Mouse (Mus musculus): ENCODE measurements around the gene Hdac2. TPM values are rescaled to one million over a fixed set of nuclear protein-coding genes. Genes with fewer than 3 reads are reported as not detected.

Hdac2 gene
- polyA plus RNA-seq, 1 experiment from 2014 or later = 412 TPM

DNA sequence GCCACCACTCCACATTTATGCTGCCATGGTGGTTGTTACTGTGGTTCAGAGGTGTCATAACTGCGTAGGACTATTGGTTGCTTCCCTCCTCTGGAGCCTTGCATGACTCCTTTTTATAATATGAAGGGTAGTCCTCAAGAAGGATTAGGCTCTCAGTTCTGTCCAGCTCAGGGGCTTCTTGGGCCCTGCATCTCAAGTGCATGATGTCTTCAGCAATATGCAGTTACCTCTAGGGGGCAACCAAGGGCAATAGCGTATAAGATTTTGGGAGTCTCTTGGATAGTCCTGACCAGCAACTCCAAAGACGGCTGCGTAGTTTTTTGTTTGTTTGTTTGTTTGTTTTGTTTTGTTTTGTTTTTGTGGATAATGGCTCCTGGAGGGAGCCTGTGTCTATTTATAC is 7.5 kb downstream of the Hdac2 start:
- H3K4me2 ChIP-seq (ENCODE audit: low read depth, low read length) = no peak overlapping the region

DNA sequence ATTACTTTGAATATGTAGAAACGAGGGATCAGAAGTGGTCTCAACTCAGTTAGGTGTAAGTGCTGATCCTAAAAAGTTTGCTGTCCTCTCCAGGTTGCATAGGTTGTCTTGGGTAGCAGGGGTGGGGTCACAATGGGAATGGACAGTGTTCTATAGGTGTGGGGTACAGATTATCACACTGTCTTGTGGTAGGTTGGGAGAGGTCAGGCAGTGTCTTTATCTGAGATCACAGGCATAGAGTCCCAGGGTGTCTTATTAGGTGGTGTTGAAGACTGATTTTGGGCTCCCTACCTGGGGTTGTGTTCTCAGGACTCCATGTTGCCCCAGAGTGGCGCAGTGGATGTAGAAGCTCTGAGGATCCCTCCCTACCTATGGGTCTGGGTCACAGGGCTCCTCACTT is 17.8 kb downstream of the Hdac2 start:
- 0 out of 2 replicates have a peak, but pooled peaks have one; percentile 23 for ATAC-seq (ENCODE audit: low read depth)

More for the DNA sequence above, 7.5 kb downstream of the Hdac2 start:
- WGBS = 89% methylated on average over 4 of the region's 4 CpGs
- Histone ChIP-seq H3K27me3 (ENCODE audit: control insufficient read depth, insufficient read depth, low read length) (no peaks in the 10 kb centered on the region), H3K9me3 (ENCODE audit: control insufficient read depth, low read length) (no peaks in the 10 kb centered on the region), H3K9ac (replicated peaks; ENCODE audit: low read depth, low read length) (no peak overlapping the region), H3K4me3 (ENCODE audit: low read depth, low read length) (no peak overlapping the region), H3K36me3 (ENCODE audit: control insufficient read depth, insufficient read depth, low read length) (peaks cover 2% of the 10 kb centered on the region; the same call in 1 of the 2 replicates), H3K4me1 (ENCODE audit: control insufficient read depth, insufficient read depth, low read length) (peaks cover 2% of the 10 kb centered on the region; the same call in 1 of the 2 replicates), H3K27ac (ENCODE audit: low read depth, low read length) (no peak overlapping the region)
- 0 out of 2 replicates have a peak, but pooled peaks have one; percentile 16 for ATAC-seq (ENCODE audit: low read depth)

DNA sequence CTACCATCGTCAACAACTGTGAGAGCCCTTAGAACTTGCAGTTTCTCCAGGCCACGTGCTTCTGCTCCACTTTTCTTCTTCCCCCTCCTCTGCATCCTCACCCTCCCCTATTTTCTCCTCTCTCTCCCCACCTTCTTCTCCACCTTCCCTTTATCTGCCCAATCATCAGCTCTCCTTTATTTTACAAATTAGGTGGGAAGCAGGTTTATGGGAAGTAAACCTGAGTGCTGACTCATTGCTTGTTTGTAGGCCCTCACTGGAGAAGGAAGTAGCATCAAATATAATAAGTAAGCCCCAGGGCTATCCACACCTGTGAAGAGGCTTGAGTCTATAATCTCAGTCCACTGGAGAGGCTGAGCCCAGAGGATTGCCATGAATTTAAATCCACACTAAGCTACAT is 26.5 kb downstream of the Hdac2 start:
- peaks cover 52% of the 10 kb centered on the region for H3K36me3 ChIP-seq (ENCODE audit: control insufficient read depth, insufficient read depth, low read length)
- no peak overlapping the region for H3K4me2 ChIP-seq (ENCODE audit: low read depth, low read length)
- no peak for ATAC-seq (ENCODE audit: low read depth)
- WGBS = 95% methylated on average over 2 of the region's 2 CpGs
- H3K27me3 ChIP-seq (ENCODE audit: control insufficient read depth, insufficient read depth, low read length) = no peaks in the 10 kb centered on the region
- no peaks in the 10 kb centered on the region for H3K4me1 ChIP-seq (ENCODE audit: control insufficient read depth, insufficient read depth, low read length)
- H3K27ac ChIP-seq (ENCODE audit: low read depth, low read length) = no peak overlapping the region
- H3K9ac ChIP-seq (replicated peaks; ENCODE audit: low read depth, low read length) = no peak overlapping the region
- H3K4me3 ChIP-seq (ENCODE audit: low read depth, low read length) = no peak overlapping the region
- H3K9me3 ChIP-seq (ENCODE audit: control insufficient read depth, low read length) = no peaks in the 10 kb centered on the region

More for the DNA sequence above, 17.8 kb downstream of the Hdac2 start:
- Histone ChIP-seq H3K36me3 (ENCODE audit: control insufficient read depth, insufficient read depth, low read length) (peaks cover 58% of the 10 kb centered on the region), H3K4me3 (ENCODE audit: low read depth, low read length) (no peak overlapping the region), H3K9ac (replicated peaks; ENCODE audit: low read depth, low read length) (no peak overlapping the region), H3K4me1 (ENCODE audit: control insufficient read depth, insufficient read depth, low read length) (no peaks in the 10 kb centered on the region), H3K9me3 (ENCODE audit: control insufficient read depth, low read length) (no peaks in the 10 kb centered on the region), H3K4me2 (ENCODE audit: low read depth, low read length) (no peak overlapping the region), H3K27ac (ENCODE audit: low read depth, low read length) (no peak overlapping the region), H3K27me3 (ENCODE audit: control insufficient read depth, insufficient read depth, low read length) (no peaks in the 10 kb centered on the region)
- WGBS = 99% methylated on average over 2 of the region's 2 CpGs

DNA sequence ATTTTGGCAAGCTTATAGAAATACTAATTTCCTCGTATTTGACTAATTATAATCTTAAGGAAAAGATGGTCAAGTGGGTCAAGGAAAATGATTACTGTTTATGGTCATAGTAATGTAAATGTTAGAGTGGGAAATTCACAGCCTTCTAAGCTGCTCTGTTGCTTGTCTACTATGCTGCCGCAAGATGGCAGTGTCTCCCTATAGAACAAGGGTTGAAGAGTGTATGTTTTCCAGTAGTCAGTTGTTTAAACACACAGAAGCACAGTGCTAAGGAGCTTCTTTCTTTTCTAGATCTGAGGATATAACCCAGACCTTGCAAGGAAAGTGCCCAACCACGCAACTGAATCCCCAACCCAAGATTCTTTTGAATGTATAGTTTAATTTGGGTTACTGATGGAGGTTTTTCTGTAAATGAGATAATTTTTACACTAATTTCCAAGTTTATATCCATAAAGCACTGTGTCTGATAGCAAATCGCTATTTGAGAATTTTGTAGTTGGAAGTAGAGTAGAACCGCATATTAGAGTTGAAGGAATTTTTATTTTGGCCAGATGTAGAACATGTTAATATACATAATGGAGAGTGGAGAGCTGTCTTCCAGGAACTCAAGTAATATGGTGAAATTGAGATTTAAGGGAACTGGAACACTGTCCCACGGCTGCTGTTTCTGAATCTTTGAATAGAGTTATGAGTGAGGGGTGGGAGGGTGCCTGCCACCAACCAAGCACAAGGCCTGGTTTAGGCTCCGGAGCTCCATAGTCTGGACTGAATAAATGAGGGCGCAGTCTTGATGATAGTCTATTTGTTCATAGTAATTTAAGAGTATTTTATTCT is 40.1 kb downstream of the Hdac2 start:
- peak; percentile 95 for ATAC-seq (ENCODE audit: low read depth)
- Histone ChIP-seq H3K36me3 (ENCODE audit: control insufficient read depth, insufficient read depth, low read length) (no peaks in the 10 kb centered on the region), H3K27ac (ENCODE audit: low read depth, low read length) (no peak overlapping the region), H3K4me3 (ENCODE audit: low read depth, low read length) (no peak overlapping the region), H3K9me3 (ENCODE audit: control insufficient read depth, low read length) (no peaks in the 10 kb centered on the region), H3K9ac (replicated peaks; ENCODE audit: low read depth, low read length) (no peak overlapping the region), H3K27me3 (ENCODE audit: control insufficient read depth, insufficient read depth, low read length) (no peaks in the 10 kb centered on the region), H3K4me2 (ENCODE audit: low read depth, low read length) (no peak overlapping the region), H3K4me1 (ENCODE audit: control insufficient read depth, insufficient read depth, low read length) (no peaks in the 10 kb centered on the region)
- WGBS = 52% methylated on average over 8 of the region's 8 CpGs

- 61% methylated on average over 2 of the region's 2 CpGs for WGBS
- Histone ChIP-seq H3K27me3 (ENCODE audit: control insufficient read depth, insufficient read depth, low read length) (no peaks in the 10 kb centered on the region), H3K27ac (ENCODE audit: low read depth, low read length) (no peak overlapping the region), H3K4me3 (ENCODE audit: low read depth, low read length) (no peak overlapping the region), H3K36me3 (ENCODE audit: control insufficient read depth, insufficient read depth, low read length) (no peaks in the 10 kb centered on the region), H3K9me3 (ENCODE audit: control insufficient read depth, low read length) (no peaks in the 10 kb centered on the region), H3K4me1 (ENCODE audit: control insufficient read depth, insufficient read depth, low read length) (no peaks in the 10 kb centered on the region), H3K4me2 (ENCODE audit: low read depth, low read length) (no peak overlapping the region), H3K9ac (replicated peaks; ENCODE audit: low read depth, low read length) (no peak overlapping the region)
- ATAC-seq (ENCODE audit: low read depth) = no peak
Measured at GRCm38 (mm10) chr10:37015729-37016128, 41.4 kb downstream of the Hdac2 start.

DNA sequence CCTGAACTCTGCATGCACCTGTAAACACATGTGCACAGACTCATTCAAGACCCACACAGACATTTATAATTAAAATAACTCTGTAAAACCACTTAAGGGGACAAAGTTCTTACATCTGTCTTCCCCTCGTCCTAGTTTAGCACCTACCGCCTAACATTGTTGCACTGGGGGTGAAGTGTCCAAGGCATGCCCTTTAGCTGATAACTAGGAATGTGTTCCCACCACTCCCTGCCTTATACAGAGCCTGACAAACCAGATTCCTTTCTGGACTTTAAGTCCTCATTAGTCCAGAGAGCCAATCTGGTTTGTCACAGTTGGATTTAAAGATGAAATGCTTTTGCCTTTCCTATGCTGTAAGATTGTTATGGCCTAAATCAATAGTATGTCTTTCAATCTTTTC is 41.9 kb downstream of the Hdac2 start:
- Histone ChIP-seq H3K36me3 (ENCODE audit: control insufficient read depth, insufficient read depth, low read length) (no peaks in the 10 kb centered on the region), H3K4me2 (ENCODE audit: low read depth, low read length) (no peak overlapping the region), H3K27ac (ENCODE audit: low read depth, low read length) (no peak overlapping the region), H3K9me3 (ENCODE audit: control insufficient read depth, low read length) (no peaks in the 10 kb centered on the region), H3K27me3 (ENCODE audit: control insufficient read depth, insufficient read depth, low read length) (no peaks in the 10 kb centered on the region), H3K9ac (replicated peaks; ENCODE audit: low read depth, low read length) (no peak overlapping the region), H3K4me3 (ENCODE audit: low read depth, low read length) (no peak overlapping the region), H3K4me1 (ENCODE audit: control insufficient read depth, insufficient read depth, low read length) (no peaks in the 10 kb centered on the region)
- ATAC-seq (ENCODE audit: low read depth) = no peak
- WGBS = 92% methylated on average over 2 of the region's 2 CpGs

DNA sequence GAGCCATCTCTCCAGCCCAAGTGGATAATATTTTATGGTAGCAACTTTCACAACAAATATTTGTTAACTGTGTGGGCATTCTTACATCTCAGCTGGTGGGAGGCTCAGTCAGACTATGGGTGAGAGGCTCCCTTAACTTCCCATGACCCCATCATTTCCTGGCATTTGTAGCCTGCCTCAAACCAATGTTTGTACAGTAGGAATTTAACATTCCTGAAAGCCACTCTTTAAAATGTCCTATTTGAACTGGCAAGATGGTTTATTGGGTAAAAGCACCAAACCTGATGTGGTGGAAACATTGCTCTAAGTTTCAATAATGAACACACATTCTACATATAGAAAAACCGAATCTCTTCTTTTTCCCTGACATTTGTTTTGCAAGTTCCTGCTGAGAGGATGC is 50.0 kb downstream of the Hdac2 start:
- Histone ChIP-seq H3K27me3 (ENCODE audit: control insufficient read depth, insufficient read depth, low read length) (no peaks in the 10 kb centered on the region), H3K36me3 (ENCODE audit: control insufficient read depth, insufficient read depth, low read length) (no peaks in the 10 kb centered on the region), H3K27ac (ENCODE audit: low read depth, low read length) (no peak overlapping the region), H3K9me3 (ENCODE audit: control insufficient read depth, low read length) (no peaks in the 10 kb centered on the region), H3K9ac (replicated peaks; ENCODE audit: low read depth, low read length) (no peak overlapping the region), H3K4me3 (ENCODE audit: low read depth, low read length) (no peak overlapping the region), H3K4me1 (ENCODE audit: control insufficient read depth, insufficient read depth, low read length) (no peaks in the 10 kb centered on the region), H3K4me2 (ENCODE audit: low read depth, low read length) (no peak overlapping the region)
- ATAC-seq (ENCODE audit: low read depth) = no peak
- WGBS = 71% methylated on average over 1 of the region's 1 CpGs

DNA sequence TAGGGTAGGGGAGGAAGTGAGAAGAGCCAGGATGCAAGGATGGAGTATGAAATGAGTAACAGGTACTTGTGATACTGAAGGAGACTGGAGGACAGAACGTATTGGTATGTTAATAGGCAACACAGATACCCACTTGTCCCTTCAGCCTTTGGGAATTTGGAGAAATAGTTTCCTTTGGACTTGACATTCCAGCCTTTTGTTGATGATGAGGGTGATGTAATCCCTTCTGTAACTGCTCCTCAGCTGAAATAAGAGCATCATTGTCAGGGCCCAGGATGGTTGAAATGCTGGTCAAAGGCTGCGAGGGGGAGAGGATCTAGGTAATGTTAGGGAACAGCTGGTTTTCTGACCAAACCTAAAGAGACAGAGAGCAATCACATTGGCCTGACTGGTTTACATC is 54.3 kb downstream of the Hdac2 start:
- no peak for ATAC-seq (ENCODE audit: low read depth)
- Histone ChIP-seq H3K9me3 (ENCODE audit: control insufficient read depth, low read length) (no peaks in the 10 kb centered on the region), H3K36me3 (ENCODE audit: control insufficient read depth, insufficient read depth, low read length) (no peaks in the 10 kb centered on the region), H3K4me2 (ENCODE audit: low read depth, low read length) (no peak overlapping the region), H3K9ac (replicated peaks; ENCODE audit: low read depth, low read length) (no peak overlapping the region), H3K4me1 (ENCODE audit: control insufficient read depth, insufficient read depth, low read length) (no peaks in the 10 kb centered on the region), H3K4me3 (ENCODE audit: low read depth, low read length) (no peak overlapping the region), H3K27me3 (ENCODE audit: control insufficient read depth, insufficient read depth, low read length) (no peaks in the 10 kb centered on the region), H3K27ac (ENCODE audit: low read depth, low read length) (no peak overlapping the region)
- WGBS = 68% methylated on average over 2 of the region's 2 CpGs

- H3K9me3 ChIP-seq (ENCODE audit: control insufficient read depth, low read length) = no peaks in the 10 kb centered on the region
- H3K4me1 ChIP-seq (ENCODE audit: control insufficient read depth, insufficient read depth, low read length) = no peaks in the 10 kb centered on the region
- no peak overlapping the region for H3K4me3 ChIP-seq (ENCODE audit: low read depth, low read length)
- no peak overlapping the region for H3K27ac ChIP-seq (ENCODE audit: low read depth, low read length)
- H3K9ac ChIP-seq (replicated peaks; ENCODE audit: low read depth, low read length) = no peak overlapping the region
- 89% methylated on average over 7 of the region's 7 CpGs for WGBS
- H3K4me2 ChIP-seq (ENCODE audit: low read depth, low read length) = no peak overlapping the region
- no peaks in the 10 kb centered on the region for H3K27me3 ChIP-seq (ENCODE audit: control insufficient read depth, insufficient read depth, low read length)
- H3K36me3 ChIP-seq (ENCODE audit: control insufficient read depth, insufficient read depth, low read length) = no peaks in the 10 kb centered on the region
- ATAC-seq (ENCODE audit: low read depth) = no peak
Measured at GRCm38 (mm10) chr10:37035090-37035497, 60.8 kb downstream of the Hdac2 start.
